Mouse (Mus musculus) forebrain, embryonic 15.5 days (tissue): ENCODE results near the gene Cfap45. TPM values are rescaled to one million over a fixed set of nuclear protein-coding genes. Genes with fewer than 3 reads are reported as not detected.

Source experiments
- ATAC-seq: fragments of 200-750 bp; cut with Nextera tagmentation; replicated peaks from 2 replicates; pipeline ENCODE4 v1.8.0; 2017; ENCODE audit warnings: mild to moderate bottlenecking, moderate TSS enrichment, moderate library complexity
- H3K27ac ChIP-seq: fragments of 300-500 bp; sonication (generic); replicated peaks from 2 replicates; pipeline ENCODE4 v1.5.1; 2015; ENCODE audit warnings: mild to moderate bottlenecking, inconsistent platforms
- H3K27me3 ChIP-seq: fragments of 300-500 bp; sonication (generic); 2 replicates; pipeline ENCODE4 v1.6.1; 2015; ENCODE audit warnings: inconsistent platforms
- H3K36me3 ChIP-seq: fragments of 300-500 bp; sonication (generic); 2 replicates; pipeline ENCODE4 v1.6.1; 2015; ENCODE audit warnings: mild to moderate bottlenecking, inconsistent platforms
- H3K4me1 ChIP-seq: fragments of 300-500 bp; sonication (generic); 2 replicates; pipeline ENCODE4 v1.6.1; 2015; ENCODE audit warnings: inconsistent platforms
- H3K4me2 ChIP-seq: fragments of 300-500 bp; sonication (generic); replicated peaks from 2 replicates; pipeline ENCODE4 v1.6.1; 2015; ENCODE audit warnings: mild to moderate bottlenecking, inconsistent platforms
- H3K4me3 ChIP-seq: fragments of 300-500 bp; sonication (generic); 2 replicates; pipeline ENCODE4 v1.5.1; 2015; ENCODE audit warnings: mild to moderate bottlenecking, inconsistent platforms
- H3K9ac ChIP-seq: fragments of 300-500 bp; sonication (generic); replicated peaks from 2 replicates; pipeline ENCODE4 v1.6.1; 2015; ENCODE audit warnings: mild to moderate bottlenecking, inconsistent platforms
- H3K9me3 ChIP-seq: fragments of 300-500 bp; sonication (generic); 2 replicates; pipeline ENCODE4 v1.6.1; 2016; ENCODE audit warnings: inconsistent platforms
- WGBS: fragments of 180-500 bp; shearing (Covaris S2); methylation state at CpG from one replicate; pipeline ENCODE4 v1.1.7; 2015; ENCODE audit warnings: mixed read lengths; 5-methylcytosine and 5-hydroxymethylcytosine counted together
- polyA plus RNA-seq: library from polyadenylated mRNA; unstranded; fragments of >200 nt; fragmentation: Nextera tagmentation; extraction: Ambion mirVana; gene quantifications from 2 replicates; pipeline ENCODE4 v1.2.1, GENCODE M21; 2015

The Cfap45 gene
- polyA plus RNA-seq, 1 experiment from 2014 or later = 3.1 TPM

DNA sequence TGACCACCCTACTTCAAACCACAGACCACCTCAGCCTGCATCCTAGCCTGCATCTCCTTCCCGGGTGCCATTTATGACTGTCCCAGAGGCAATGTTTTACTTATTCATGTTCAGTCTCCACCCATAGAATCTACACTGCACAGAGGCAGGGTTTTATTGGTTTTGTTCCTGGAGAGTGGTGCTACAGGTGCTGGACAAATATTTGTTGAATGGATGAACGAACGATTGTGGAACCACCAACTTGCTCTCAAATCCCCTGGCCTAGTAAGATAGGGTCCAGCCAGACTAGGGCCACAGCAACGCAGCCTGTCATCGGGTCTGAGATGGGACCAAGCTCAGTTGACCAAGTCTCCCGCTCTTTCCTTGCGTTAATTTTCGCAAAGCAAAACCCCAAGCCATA is 10.6 kb upstream of the Cfap45 start:
- Histone ChIP-seq H3K36me3 (no peaks in the 10 kb centered on the region), H3K4me2 (no peak overlapping the region), H3K27me3 (no peaks in the 10 kb centered on the region), H3K4me3 (no peak overlapping the region), H3K9ac (no peak overlapping the region), H3K27ac (no peak overlapping the region), H3K9me3 (no peaks in the 10 kb centered on the region), H3K4me1 (no peaks in the 10 kb centered on the region)
- ATAC-seq = no peak
- 52% methylated on average over 8 of the region's 8 CpGs for whole genome bisulfite sequencing

DNA sequence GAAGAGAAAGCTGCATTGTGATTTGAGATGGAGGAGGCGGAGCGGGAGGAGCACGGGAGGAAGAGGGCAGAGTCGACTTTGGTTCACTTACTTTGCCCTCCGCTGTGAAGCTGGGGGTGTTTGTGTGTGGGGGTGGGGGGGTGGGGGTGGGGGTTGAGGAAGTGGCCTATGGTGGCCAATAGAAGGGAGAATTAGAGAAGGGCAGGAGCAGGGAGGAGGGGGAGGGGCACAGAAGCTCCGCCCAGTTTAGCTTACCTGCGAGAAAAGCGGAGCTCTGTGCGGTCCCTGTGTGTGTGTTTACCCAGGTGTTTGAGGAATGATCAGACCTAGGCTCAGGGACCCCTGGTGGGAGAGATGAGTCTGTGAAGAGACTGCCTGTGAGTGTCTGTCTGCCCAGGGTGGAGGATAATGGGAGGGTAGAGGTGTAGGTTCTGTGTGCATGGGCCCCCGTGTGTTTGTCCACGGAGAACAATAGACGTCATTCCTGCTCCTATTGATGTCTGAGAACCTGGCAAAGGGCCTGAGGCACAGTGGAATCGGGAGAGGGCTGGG is 10.1 kb upstream of the Cfap45 start:
- no peak overlapping the region for H3K4me2 ChIP-seq
- no peak overlapping the region for H3K9ac ChIP-seq
- 23% methylated on average over 13 of the region's 13 CpGs for WGBS
- H3K27me3 ChIP-seq = no peaks in the 10 kb centered on the region
- no peak overlapping the region for H3K27ac ChIP-seq
- no peak for ATAC-seq
- no peak overlapping the region for H3K4me3 ChIP-seq
- no peaks in the 10 kb centered on the region for H3K36me3 ChIP-seq
- H3K4me1 ChIP-seq = no peaks in the 10 kb centered on the region
- H3K9me3 ChIP-seq = no peaks in the 10 kb centered on the region

DNA sequence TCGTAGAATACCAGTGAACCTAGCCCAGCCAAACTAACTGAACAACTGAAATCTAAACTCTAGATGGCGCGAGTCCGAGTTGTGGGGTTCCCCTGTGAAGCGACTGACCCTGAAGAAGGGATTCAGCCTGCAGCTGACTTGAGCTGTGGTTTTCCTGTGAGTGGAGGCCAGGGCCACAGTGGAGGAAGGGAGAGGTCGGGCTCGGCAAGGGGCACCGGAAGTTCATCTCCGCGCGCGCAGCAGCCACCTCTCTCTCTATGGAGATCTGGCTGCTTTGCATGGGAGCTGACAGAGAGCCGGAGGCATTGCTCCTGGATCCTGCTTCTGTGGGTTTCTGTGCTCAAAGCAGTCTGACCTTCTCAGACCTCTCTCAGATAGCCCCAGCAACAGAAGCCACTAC is 7.6 kb upstream of the Cfap45 start:
- Histone ChIP-seq H3K4me1 (no peaks in the 10 kb centered on the region), H3K27ac (no peak overlapping the region), H3K27me3 (no peaks in the 10 kb centered on the region), H3K4me3 (no peak overlapping the region), H3K36me3 (no peaks in the 10 kb centered on the region), H3K9me3 (0 out of 2 replicates have a peak, but pooled peaks cover 5% of the 10 kb centered on the region), H3K9ac (no peak overlapping the region), H3K4me2 (no peak overlapping the region)
- WGBS = 37% methylated on average over 13 of the region's 13 CpGs
- no peak for ATAC-seq

DNA sequence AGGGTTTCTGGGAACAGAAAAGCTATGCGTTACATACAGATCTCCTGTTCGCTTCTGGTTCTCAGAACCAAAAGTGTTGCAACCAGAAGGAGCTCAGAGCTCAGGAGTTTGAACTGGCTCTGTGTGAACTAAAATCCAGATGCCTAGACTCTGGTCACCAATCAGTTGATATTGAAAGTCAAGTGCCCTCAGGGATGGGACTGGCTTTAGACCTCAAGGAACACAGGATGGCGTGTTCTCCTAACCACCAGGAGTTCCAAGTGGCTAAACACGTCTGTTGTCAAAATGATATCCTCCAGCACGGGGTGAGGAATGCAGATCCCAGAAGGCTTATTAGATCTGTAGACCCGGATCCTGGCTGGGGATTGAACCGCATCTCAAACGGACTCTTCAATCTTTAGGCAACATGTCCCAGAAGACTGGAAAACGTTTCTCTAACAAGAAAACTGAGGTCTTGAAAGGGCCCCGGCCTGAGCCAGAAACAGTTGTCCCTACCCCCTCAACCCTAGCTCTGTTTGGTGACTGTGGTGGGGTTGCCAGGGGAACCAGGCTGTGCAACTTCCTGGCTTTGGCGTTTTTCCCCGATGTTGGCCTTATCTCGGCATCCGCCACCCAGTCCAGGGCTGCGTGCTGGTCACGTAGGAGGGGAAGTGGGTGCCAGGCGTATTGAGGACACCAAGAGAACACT is 6.9 kb upstream of the Cfap45 start:
- 0 out of 2 replicates have a peak, but pooled peaks cover 6% of the 10 kb centered on the region for H3K9me3 ChIP-seq
- ATAC-seq = no peak
- H3K27me3 ChIP-seq = no peaks in the 10 kb centered on the region
- no peaks in the 10 kb centered on the region for H3K4me1 ChIP-seq
- no peak overlapping the region for H3K4me3 ChIP-seq
- H3K4me2 ChIP-seq = no peak overlapping the region
- no peak overlapping the region for H3K27ac ChIP-seq
- no peak overlapping the region for H3K9ac ChIP-seq
- 87% methylated on average over 17 of the region's 17 CpGs for WGBS
- H3K36me3 ChIP-seq = no peaks in the 10 kb centered on the region

DNA sequence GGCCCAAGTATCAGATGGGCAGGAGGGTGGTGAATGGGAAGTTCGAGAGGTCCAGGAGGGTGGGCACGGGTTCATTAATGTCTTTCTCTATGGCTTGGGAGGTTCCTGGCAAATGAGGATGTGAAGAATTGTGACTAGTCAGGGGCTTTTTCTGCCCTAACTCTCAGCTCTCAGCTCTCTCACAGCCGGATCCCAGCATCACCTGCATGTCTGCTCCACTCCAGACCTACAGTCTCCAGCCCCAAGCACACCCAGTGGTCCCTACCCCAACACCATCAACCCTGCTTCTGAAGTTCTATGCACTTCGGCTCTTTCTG is 6.4 kb upstream of the Cfap45 start:
- Histone ChIP-seq H3K4me3 (no peak overlapping the region), H3K27me3 (no peaks in the 10 kb centered on the region), H3K4me2 (no peak overlapping the region), H3K27ac (no peak overlapping the region), H3K9me3 (0 out of 2 replicates have a peak, but pooled peaks cover 6% of the 10 kb centered on the region), H3K4me1 (no peaks in the 10 kb centered on the region), H3K9ac (no peak overlapping the region), H3K36me3 (no peaks in the 10 kb centered on the region)
- WGBS = 81% methylated on average over 4 of the region's 4 CpGs
- ATAC-seq = no peak

DNA sequence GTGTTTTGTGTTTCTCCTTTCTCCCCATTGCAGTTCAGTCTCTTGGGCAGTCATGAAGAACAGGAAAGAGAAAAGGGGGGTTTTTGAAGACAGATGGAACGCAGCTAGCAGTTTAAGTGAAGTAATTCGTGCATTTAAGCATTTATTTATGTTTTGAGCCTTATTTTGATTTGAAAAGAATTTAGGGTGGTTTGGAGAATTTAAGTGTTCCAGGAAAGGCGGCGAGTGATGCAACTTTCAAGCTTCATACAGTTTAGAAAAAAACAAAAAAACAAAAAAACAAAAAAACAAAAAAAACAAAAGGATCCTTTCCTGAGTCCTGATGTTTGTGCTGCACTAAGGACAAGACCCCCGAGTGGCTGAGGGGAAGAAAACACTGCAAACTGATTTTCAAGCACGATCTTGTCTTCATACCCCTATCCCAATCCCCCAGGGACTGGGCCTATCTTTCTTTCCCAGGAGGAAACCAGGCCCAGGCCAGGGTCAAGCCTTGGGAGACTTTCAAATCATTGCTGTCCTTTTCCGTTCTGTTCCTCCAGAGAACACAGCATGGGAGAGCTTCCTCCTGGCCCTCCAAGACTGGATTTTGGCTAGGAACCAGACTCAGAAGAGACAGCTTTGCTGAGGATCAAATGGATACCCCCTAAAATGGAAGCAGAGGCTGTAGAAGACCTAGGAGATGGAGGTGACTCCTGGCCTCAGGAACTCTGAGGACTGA is 5.9 kb upstream of the Cfap45 start:
- H3K27ac ChIP-seq = no peak overlapping the region
- H3K4me3 ChIP-seq = no peak overlapping the region
- 0 out of 2 replicates have a peak, but pooled peaks cover 6% of the 10 kb centered on the region for H3K9me3 ChIP-seq
- no peak overlapping the region for H3K9ac ChIP-seq
- no peaks in the 10 kb centered on the region for H3K36me3 ChIP-seq
- no peaks in the 10 kb centered on the region for H3K4me1 ChIP-seq
- whole genome bisulfite sequencing = 85% methylated on average over 7 of the region's 7 CpGs
- H3K27me3 ChIP-seq = no peaks in the 10 kb centered on the region
- no peak overlapping the region for H3K4me2 ChIP-seq
- ATAC-seq = no peak

DNA sequence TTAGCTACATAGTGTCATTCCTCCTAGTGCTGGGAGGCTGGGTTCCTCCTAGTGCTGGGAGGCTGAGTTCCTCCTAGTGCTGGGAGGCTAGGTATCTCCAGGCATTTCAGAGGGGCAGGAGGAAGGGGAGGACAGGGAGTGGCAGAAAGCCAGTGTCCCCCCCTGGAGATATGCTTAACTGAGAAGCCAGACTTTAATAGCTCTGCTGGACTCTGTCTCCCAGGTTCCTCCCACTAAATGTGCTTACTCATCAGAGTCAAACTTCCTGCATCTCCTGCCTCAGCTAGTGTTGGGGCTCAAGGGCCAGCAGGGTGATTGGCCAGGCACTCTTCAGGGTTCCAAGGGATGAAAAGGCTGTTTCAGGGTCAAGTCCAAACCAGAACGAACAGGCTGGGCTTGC is 5.2 kb upstream of the Cfap45 start:
- Histone ChIP-seq H3K27me3 (no peaks in the 10 kb centered on the region), H3K4me2 (no peak overlapping the region), H3K4me1 (peaks cover 3% of the 10 kb centered on the region; the same call in 1 of the 2 replicates), H3K4me3 (no peak overlapping the region), H3K9ac (no peak overlapping the region), H3K36me3 (no peaks in the 10 kb centered on the region), H3K27ac (no peak overlapping the region), H3K9me3 (0 out of 2 replicates have a peak, but pooled peaks cover 6% of the 10 kb centered on the region)
- WGBS = 65% methylated on average over 1 of the region's 1 CpGs
- no peak for ATAC-seq

DNA sequence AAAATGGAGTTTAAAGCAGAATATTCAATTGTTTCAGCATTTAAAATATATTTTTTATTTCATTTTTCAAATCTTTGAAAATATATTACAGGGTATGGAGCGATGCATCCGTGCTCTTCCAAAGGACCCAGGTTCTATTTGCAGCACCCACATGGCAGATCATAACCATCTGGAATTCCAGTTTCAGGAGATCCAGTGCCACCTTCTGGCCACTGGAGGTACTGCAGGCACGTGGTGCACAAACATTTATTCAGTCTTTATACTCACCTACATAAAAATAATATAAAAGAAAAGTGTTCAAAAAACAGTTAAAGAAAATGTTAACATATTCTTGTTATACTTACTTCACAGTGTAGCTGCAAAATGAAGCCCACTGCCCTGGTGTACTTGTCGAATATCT is 2.6 kb upstream of the Cfap45 start:
- 0 out of 2 replicates have a peak, but pooled peaks cover 6% of the 10 kb centered on the region for H3K9me3 ChIP-seq
- H3K4me1 ChIP-seq = peaks cover 15% of the 10 kb centered on the region
- H3K4me3 ChIP-seq = no peak overlapping the region
- no peak overlapping the region for H3K9ac ChIP-seq
- ATAC-seq = no peak
- H3K36me3 ChIP-seq = no peaks in the 10 kb centered on the region
- WGBS = 83% methylated on average over 4 of the region's 4 CpGs
- no peak overlapping the region for H3K4me2 ChIP-seq
- no peak overlapping the region for H3K27ac ChIP-seq
- no peaks in the 10 kb centered on the region for H3K27me3 ChIP-seq

DNA sequence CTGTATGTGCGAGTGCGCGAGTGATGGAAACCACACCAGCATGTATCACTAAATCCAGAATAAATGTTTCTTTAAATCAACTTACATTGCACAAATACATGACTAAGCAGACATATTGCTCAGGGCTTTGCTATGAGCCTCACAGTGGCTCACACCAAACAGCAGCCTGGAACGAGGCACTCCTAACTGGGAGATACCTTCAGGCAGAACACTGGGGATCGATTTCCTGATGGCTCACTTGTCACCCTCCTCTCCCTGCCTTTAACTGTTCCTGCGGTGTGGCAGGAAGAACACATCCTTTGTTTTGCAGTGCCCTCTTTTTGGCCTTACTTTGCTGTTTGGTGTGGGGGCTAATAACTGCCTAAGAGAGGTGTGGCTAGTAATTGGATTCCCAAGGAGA is 957 bp upstream of the Cfap45 start:
- H3K4me1 ChIP-seq = peaks cover 15% of the 10 kb centered on the region
- 80% methylated on average over 6 of the region's 6 CpGs for WGBS
- H3K4me2 ChIP-seq = no peak overlapping the region
- 0 out of 2 replicates have a peak, but pooled peaks cover 6% of the 10 kb centered on the region for H3K9me3 ChIP-seq
- no peak overlapping the region for H3K4me3 ChIP-seq
- no peaks in the 10 kb centered on the region for H3K36me3 ChIP-seq
- no peak overlapping the region for H3K9ac ChIP-seq
- H3K27me3 ChIP-seq = no peaks in the 10 kb centered on the region
- no peak overlapping the region for H3K27ac ChIP-seq
- no peak for ATAC-seq

DNA sequence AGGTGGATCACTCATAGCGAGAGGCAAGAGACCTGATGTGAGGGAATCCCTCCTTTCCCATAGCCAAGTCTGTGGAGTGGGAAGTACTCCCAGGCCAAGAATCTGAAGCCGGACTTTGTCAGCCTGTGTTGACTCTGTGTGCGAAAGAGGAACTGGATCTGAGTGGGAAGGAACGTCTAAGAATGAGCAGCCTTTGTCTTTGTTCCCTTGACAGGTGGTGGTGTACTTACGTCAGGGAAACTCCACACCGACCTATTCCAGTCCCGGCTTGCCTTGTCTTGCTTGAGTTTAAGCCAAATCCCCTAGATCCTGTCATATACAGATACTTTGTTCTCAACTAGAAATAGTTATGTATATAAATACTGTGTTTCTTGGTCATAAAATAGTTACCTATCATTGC is 1.9 kb downstream of the Cfap45 start:
- no peak overlapping the region for H3K4me2 ChIP-seq
- H3K36me3 ChIP-seq = no peaks in the 10 kb centered on the region
- no peak overlapping the region for H3K4me3 ChIP-seq
- H3K9ac ChIP-seq = no peak overlapping the region
- H3K9me3 ChIP-seq = 0 out of 2 replicates have a peak, but pooled peaks cover 5% of the 10 kb centered on the region
- 0 out of 2 replicates have a peak, but pooled peaks cover 3% of the 10 kb centered on the region for H3K27me3 ChIP-seq
- H3K4me1 ChIP-seq = peaks cover 15% of the 10 kb centered on the region
- ATAC-seq = no peak
- no peak overlapping the region for H3K27ac ChIP-seq
- 72% methylated on average over 7 of the region's 7 CpGs for WGBS

DNA sequence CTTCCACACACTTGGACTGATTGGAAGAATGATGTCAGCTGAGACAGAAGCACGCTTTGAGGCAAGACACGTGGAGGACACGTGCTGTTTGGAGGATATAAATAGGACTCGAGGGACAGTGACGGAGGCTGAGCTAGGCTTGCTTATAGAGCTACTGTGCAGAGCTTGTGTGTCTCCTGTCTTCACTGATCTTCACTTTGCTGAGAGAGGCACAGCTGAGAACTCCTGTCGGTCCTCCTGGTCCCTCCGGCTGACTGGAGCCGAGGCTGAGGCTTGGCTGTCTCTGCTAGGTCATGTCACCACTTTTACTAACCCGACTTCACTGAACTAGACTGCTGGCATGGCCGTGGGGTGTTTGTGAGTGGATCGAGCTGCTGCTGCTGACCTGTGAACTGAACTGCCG is 3.1 kb downstream of the Cfap45 start:
- Histone ChIP-seq H3K27ac (no peak overlapping the region), H3K27me3 (0 out of 2 replicates have a peak, but pooled peaks cover 3% of the 10 kb centered on the region), H3K4me1 (peaks cover 15% of the 10 kb centered on the region), H3K4me2 (no peak overlapping the region), H3K9me3 (no peaks in the 10 kb centered on the region), H3K36me3 (no peaks in the 10 kb centered on the region), H3K4me3 (no peak overlapping the region), H3K9ac (no peak overlapping the region)
- ATAC-seq = no peak
- WGBS = 72% methylated on average over 12 of the region's 12 CpGs

DNA sequence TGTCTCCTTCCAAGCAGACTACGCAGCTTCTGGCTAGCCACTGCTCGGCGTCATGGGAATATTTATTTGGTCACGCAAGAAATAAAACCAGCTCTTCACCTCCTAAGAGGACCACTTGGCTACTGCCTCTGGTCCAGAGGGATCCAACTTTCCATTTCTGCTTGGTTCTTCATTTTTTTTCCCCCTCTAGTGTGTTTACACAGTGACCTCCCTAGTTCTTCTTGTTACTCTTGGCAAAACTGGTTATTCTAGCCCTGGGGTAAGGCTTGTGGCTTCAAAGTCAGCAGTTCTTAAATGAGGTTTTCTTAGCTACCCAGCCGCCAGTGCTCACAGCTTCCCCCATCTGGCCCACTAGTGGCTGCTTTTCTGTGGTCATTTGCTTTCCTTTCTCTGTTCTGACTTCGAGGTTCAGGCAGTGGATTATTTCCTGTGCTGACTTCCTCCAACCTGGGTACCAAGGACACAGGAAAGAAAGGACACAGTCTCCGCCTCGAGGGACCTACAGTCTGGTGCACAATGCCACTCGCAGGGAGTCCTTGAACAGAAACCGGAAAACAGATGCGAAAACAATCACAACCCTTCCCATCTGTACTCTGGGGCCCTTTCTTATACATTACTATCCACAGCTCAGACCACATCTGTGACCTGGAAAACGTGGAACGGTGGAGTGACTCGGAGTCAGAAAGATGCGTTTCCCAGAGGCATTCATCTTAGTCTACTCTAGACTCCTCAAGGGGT is 4.6 kb downstream of the Cfap45 start:
- ATAC-seq = no peak
- Histone ChIP-seq H3K27ac (no peak overlapping the region), H3K27me3 (0 out of 2 replicates have a peak, but pooled peaks cover 3% of the 10 kb centered on the region), H3K9me3 (no peaks in the 10 kb centered on the region), H3K4me2 (no peak overlapping the region), H3K36me3 (no peaks in the 10 kb centered on the region), H3K4me3 (no peak overlapping the region), H3K9ac (no peak overlapping the region), H3K4me1 (peaks cover 14% of the 10 kb centered on the region)
- 52% methylated on average over 15 of the region's 15 CpGs for WGBS
